Comparison of ENCODE assay signal across 16 mouse cellular contexts in genomic region chr10:10185298-10185883, GRCm38 (mm10).
DNase-seq lines count a peak whose midpoint lies in the region; ATAC-seq and TF ChIP-seq lines count a peak whose summit lies in the region.
"Had no signal": no experiment of that assay in that cellular context is flagged by ENCODE, and none has a peak within 500 bp of the region (broad histone marks: within the 10 kb centered on the region; RNA-seq: fewer than 3 reads in every experiment).

No protein-coding gene starts in this region.

- H3K4me1 ChIP-seq in kidney, postnatal 0 days (replicated peaks; ENCODE audit: insufficient read depth, low read length) = no peaks in the 10 kb centered on the region
- H3K4me1 ChIP-seq in small intestine, adult 2 months (ENCODE audit: control insufficient read depth, insufficient read depth, insufficient read length, low read length) = no peaks in the 10 kb centered on the region
- no peaks in the 10 kb centered on the region for H3K4me1 ChIP-seq in intestine, embryonic 16.5 days (ENCODE audit: control insufficient read depth, insufficient read depth, low read length)
- H3K4me1 ChIP-seq in forebrain, embryonic 16.5 days (replicated peaks; ENCODE audit: control insufficient read depth, insufficient read depth, low read length) = no peaks in the 10 kb centered on the region

- H3K36me3 ChIP-seq in kidney, postnatal 0 days (ENCODE audit: insufficient read depth, low read length) = no peaks in the 10 kb centered on the region
- H3K36me3 ChIP-seq in small intestine, adult 2 months (ENCODE audit: control insufficient read depth, insufficient read depth, low read length) = no peaks in the 10 kb centered on the region
- H3K36me3 ChIP-seq in intestine, embryonic 16.5 days (ENCODE audit: control insufficient read depth, insufficient read depth, low read length) = no peaks in the 10 kb centered on the region
- no peaks in the 10 kb centered on the region for H3K36me3 ChIP-seq in forebrain, embryonic 16.5 days (ENCODE audit: control insufficient read depth, insufficient read depth)
- H3K36me3 ChIP-seq: hindbrain, embryonic 15.5 days had no signal

- H3K27ac ChIP-seq in kidney, postnatal 0 days = 0 out of 2 replicates have a peak overlapping the region, but pooled peaks have one; percentile 6
- peak overlapping the region; percentile 86 for H3K27ac ChIP-seq in small intestine, adult 2 months (ENCODE audit: insufficient read depth, low read depth, low read length)
- no peak overlapping the region for H3K27ac ChIP-seq in intestine, embryonic 16.5 days (ENCODE audit: low read length)
- H3K27ac ChIP-seq in forebrain, embryonic 16.5 days (ENCODE audit: low read length) = no peak overlapping the region
- H3K27ac ChIP-seq: hindbrain, embryonic 15.5 days had no signal

- H3K4me3 ChIP-seq in kidney, postnatal 0 days (replicated peaks; ENCODE audit: low read depth, low read length) = no peak overlapping the region
- H3K4me3 ChIP-seq in small intestine, adult 2 months (ENCODE audit: low read depth, low read length) = no peak overlapping the region
- no peak overlapping the region for H3K4me3 ChIP-seq in intestine, embryonic 16.5 days (ENCODE audit: low read length)
- H3K4me3 ChIP-seq in forebrain, embryonic 16.5 days (replicated peaks; ENCODE audit: low read length) = no peak overlapping the region
- H3K4me3 ChIP-seq: hindbrain, embryonic 15.5 days had no signal

- no peak for TF ChIP-seq CTCF in kidney, postnatal 0 days (IDR thresholded peaks at IDR 0.05; ENCODE audit: low read depth)
- TF ChIP-seq CTCF in small intestine, adult 2 months (IDR thresholded peaks at IDR 0.05; ENCODE audit: extremely low read depth, insufficient read length, insufficient replicate concordance, low read depth, low read length) = no peak

- TF ChIP-seq POLR2A in small intestine, adult 2 months (IDR thresholded peaks at IDR 0.05; ENCODE audit: low read depth, low read length) = no peak

- WGBS in kidney, postnatal 0 days = 83% methylated on average over 8 of the region's 8 CpGs
- 73% methylated on average over 8 of the region's 8 CpGs for WGBS in small intestine, adult 2 months
- WGBS in intestine, embryonic 16.5 days = 89% methylated on average over 8 of the region's 8 CpGs
- 88% methylated on average over 8 of the region's 8 CpGs for WGBS in forebrain, embryonic 16.5 days

- no peak for ATAC-seq in kidney, postnatal 0 days (replicated peaks; ENCODE audit: low FRiP score, low read depth)
- ATAC-seq in common myeloid progenitor, adult 5-6 weeks (replicated peaks; ENCODE audit: low read depth, poor library complexity, severe bottlenecking) = peak; percentile 26; the same call in 1 of the 2 replicates
- no peak for ATAC-seq in intestine, embryonic 16.5 days
- no peak for ATAC-seq in forebrain, embryonic 16.5 days
- ATAC-seq: forebrain, postnatal 0 days had no signal

- DNase-seq in kidney, postnatal 0 days (ENCODE audit: low spot score) = no peak
- DNase-seq in kidney, adult 9 months = no peak
- DNase-seq in CD4-positive helper T cell, adult 2 months (ENCODE audit: low read depth, low spot score) = peak; percentile 34
- DNase-seq: adrenal gland, postnatal 36 days; cerebellum, adult 9-11 months; forebrain, postnatal 0 days; gastrocnemius, postnatal 10 days; kidney, postnatal 25 days; layer of hippocampus, adult 9-11 months; lung, postnatal 14 days; midbrain, embryonic 14.5 days had no signal

- H3K9ac ChIP-seq in kidney, postnatal 0 days (ENCODE audit: low read depth, low read length) = no peak overlapping the region
- no peak overlapping the region for H3K9ac ChIP-seq in intestine, embryonic 16.5 days (ENCODE audit: low read depth, low read length)
- H3K9ac ChIP-seq in forebrain, embryonic 16.5 days (replicated peaks; ENCODE audit: low read depth, low read length) = no peak overlapping the region
- H3K9ac ChIP-seq: forebrain, postnatal 0 days; hindbrain, embryonic 15.5 days had no signal

- no peaks in the 10 kb centered on the region for H3K9me3 ChIP-seq in kidney, postnatal 0 days (replicated peaks; ENCODE audit: low read length)
- no peaks in the 10 kb centered on the region for H3K9me3 ChIP-seq in intestine, embryonic 16.5 days (ENCODE audit: control insufficient read depth, low read length)
- no peaks in the 10 kb centered on the region for H3K9me3 ChIP-seq in forebrain, embryonic 16.5 days (ENCODE audit: control insufficient read depth, low read length)
- H3K9me3 ChIP-seq: hindbrain, embryonic 15.5 days had no signal

- no peaks in the 10 kb centered on the region for H3K27me3 ChIP-seq in kidney, postnatal 0 days (ENCODE audit: insufficient read depth, low read length)
- H3K27me3 ChIP-seq in small intestine, adult 2 months (ENCODE audit: control insufficient read depth, insufficient read depth, low read length) = no peaks in the 10 kb centered on the region
- H3K27me3 ChIP-seq in intestine, embryonic 16.5 days (replicated peaks; ENCODE audit: control insufficient read depth, insufficient read depth, low read length) = no peaks in the 10 kb centered on the region
- H3K27me3 ChIP-seq in forebrain, embryonic 16.5 days (replicated peaks; ENCODE audit: control insufficient read depth, insufficient read depth, low read length) = no peaks in the 10 kb centered on the region
- H3K27me3 ChIP-seq: hindbrain, embryonic 15.5 days had no signal

- H3K4me2 ChIP-seq in kidney, postnatal 0 days (ENCODE audit: low read length) = no peak overlapping the region
- H3K4me2 ChIP-seq in intestine, embryonic 16.5 days (ENCODE audit: low read depth, low read length) = no peak overlapping the region
- no peak overlapping the region for H3K4me2 ChIP-seq in forebrain, embryonic 16.5 days (ENCODE audit: low read length)
- H3K4me2 ChIP-seq: hindbrain, embryonic 15.5 days had no signal

Comparison
In these comparisons a context has a peak if more than half of its experiments do, and no peak if none do; other contexts are left out.
1. H3K27ac ChIP-seq: peak in kidney, postnatal 0 days (single experiment) and small intestine, adult 2 months (single experiment); none in intestine, embryonic 16.5 days (single experiment) and forebrain, embryonic 16.5 days (single experiment).